Mouse (Mus musculus): ENCODE data around the gene Mrpl37.

The Mrpl37 gene

DNA sequence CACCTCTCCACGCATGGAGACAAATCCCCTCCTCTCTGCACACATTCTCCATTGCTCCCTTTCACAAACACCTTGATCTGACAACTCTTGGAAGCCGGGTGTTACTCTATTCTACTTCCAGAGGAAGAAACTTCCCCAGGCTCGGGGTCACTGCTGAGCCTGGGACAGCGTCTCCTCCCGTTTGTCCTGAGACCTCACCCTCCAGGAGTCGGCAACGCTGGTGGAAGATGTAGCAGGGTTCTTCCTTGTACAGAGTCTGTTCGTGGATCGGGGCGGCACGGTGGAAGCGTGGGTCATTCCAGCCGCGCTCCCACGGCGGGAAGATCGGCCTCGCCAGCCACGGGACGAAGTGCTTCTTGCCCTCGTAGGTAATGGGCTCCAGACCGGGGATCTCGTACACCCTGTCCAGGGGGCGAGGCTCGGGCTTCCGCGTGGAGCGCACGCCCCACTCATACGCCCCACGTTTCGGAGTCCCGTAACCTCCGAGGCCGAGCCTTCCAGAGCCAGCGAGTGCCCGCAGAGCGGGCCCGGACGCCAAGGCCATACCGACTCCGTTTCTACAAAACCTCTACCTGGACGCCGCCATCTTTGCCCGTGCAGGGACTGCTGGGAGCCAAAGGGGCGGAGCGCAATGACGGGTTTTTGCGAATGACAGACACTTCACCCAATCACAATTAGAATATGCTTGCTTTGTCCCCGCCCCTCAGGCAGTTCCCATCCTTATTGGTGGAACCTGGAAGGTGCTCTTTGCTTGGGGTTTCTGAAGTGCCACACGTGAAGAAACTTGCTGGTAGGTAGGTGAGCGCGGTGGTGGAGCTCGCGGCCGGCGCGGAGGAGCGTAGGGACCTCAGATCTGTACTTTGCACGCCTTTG is at the start of gene Mrpl37, which contains the start of gene Cyb5rl:
TSS of gene Mrpl37 (minus strand) at position 617 of the 873 bp plus-strand sequence.
TSS of gene Cyb5rl (plus strand) at position 737 of the 873 bp plus-strand sequence.
- in situ Hi-C loops (cut with MboI, MseI), result no loop called here

GRCm38 (mm10) chr4:107114278-107114677 is 47.6 kb upstream of the Mrpl37 start:
- in situ Hi-C loops (cut with MboI, MseI), result loop anchor here in 1 of 2 experiments (10.0 kb wide), 1 partner anchor 871 kb away; no protein-coding TSS in a partner anchor

- in situ Hi-C loops (cut with MboI, MseI), result loop anchor here in 1 of 2 experiments (5.0 kb wide), 1 partner anchor 1023 kb away; no protein-coding TSS in a partner anchor
These were observed 42.5 kb upstream of the Mrpl37 start for GRCm38 (mm10) chr4:107109181-107109580.

GRCm38 (mm10) chr4:107108291-107108731 is 41.6 kb upstream of the Mrpl37 start:
- in situ Hi-C loops (cut with MboI, MseI), result loop anchor here in 1 of 2 experiments (5.0 kb wide), 1 partner anchor 1024 kb away; no protein-coding TSS in a partner anchor

DNA sequence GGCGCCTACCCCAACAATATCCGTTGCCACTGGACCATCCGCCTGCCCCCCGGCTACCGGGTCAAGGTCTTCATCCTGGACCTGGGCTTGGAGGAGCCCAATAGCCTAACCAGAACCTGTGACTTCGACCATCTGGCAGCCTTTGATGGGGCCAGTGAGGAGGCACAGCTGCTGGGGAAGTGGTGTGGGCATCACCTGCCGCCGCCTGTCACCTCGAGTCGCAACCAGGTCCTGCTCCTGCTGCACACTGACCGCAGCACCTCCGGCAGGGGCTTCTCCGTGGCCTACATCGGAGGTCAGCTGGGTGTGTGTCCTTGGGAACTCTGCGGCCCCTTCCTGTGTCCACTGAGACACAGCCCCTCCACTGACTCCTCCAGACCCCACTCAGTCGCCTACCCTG is 40.1 kb upstream of the Mrpl37 start:
- in situ Hi-C loops (cut with MboI, MseI), result loop anchor here in 1 of 2 experiments (5.0 kb wide), 1 partner anchor 1026 kb away; no protein-coding TSS in a partner anchor

GRCm38 (mm10) chr4:107102220-107102619 is 35.6 kb upstream of the Mrpl37 start:
- in situ Hi-C loops (cut with MboI, MseI), result no loop called here

- in situ Hi-C loops (cut with MboI, MseI), result no loop called here
These were observed 32.3 kb upstream of the Mrpl37 start for GRCm38 (mm10) chr4:107098791-107099525.

DNA sequence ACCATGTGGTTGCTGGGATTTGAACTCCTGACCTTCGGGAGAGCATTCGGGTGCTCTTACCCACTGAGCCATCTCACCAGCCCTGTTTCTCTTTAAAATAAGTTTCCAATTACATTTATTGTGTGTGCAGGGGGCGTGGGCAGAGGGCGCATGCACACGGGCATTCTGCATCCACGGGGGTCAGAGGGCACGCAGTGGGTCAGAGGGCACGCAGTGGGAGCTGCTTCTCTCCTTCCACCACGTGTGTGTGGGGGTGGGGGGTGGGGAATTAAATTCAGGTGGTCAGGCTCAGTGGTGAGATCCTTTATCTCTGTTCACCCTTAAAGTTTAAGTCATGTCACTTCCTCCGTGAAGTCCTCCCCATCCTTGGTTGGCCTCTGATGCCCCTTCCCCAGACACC is 31.7 kb upstream of the Mrpl37 start:
- in situ Hi-C loops (cut with MboI, MseI), result no loop called here

- in situ Hi-C loops (cut with MboI, MseI), result no loop called here
These were observed 31.2 kb upstream of the Mrpl37 start for GRCm38 (mm10) chr4:107097871-107098270.

DNA sequence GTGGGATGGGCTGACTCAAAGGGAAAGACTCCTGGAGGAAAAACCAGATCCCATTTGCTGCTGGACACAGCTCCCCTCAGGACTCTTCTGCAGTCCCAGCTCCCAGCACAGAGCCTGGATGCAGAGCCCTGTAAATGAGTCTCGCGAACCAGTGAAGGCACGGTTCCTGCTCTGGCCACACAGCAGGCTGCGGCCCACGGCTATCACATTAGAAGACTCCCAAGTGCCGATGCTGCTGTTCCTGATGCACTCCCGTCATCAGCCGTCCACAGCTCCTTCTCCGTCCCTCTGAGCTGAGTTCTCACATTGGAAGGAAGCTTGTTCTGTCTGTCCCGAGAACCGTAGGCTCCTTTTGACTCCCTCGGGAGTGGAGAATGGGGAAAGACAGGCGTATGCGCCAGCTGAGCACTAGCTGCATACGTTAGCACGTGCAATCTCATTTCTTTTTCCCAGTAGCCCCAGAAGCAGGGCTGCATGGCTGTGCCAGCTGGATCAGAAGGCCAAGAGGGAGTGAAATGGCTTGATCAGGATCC is 30.2 kb upstream of the Mrpl37 start, which contains the start of gene Cdcp2:
TSS of gene Cdcp2 (plus strand) at position 51 of the 533 bp plus-strand sequence.
- in situ Hi-C loops (cut with MboI, MseI), result no loop called here

DNA sequence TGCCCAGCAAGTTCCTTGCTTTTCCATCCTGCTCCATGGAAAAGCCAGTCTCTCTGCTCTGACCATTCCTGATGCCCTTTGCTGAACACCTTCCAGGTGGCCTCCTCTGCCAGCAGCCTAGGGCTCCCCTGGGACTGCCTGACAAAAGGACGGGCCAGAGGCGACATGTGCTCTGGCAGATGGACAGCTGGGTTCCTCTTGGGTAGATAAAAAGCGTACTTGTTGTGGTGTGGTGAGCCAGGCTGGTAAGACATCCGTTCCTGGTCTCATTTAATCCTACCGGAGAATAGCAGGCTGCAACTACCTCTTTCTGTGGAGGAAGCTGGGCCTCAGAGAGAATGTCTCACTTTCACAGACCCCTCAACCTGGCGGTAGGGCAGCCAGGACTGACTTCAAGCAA is 29.4 kb upstream of the Mrpl37 start:
- in situ Hi-C loops (cut with MboI, MseI), result no loop called here

- in situ Hi-C loops (cut with MboI, MseI), result no loop called here
These were observed 28.0 kb upstream of the Mrpl37 start for GRCm38 (mm10) chr4:107094484-107095187.

GRCm38 (mm10) chr4:107091696-107092095 is 25.0 kb upstream of the Mrpl37 start:
- in situ Hi-C loops (cut with MboI, MseI), result no loop called here

- in situ Hi-C loops (cut with MboI, MseI), result no loop called here
These were observed 18.2 kb upstream of the Mrpl37 start for GRCm38 (mm10) chr4:107084858-107085257.

- in situ Hi-C loops (cut with MboI, MseI), result no loop called here
These were observed 17.7 kb upstream of the Mrpl37 start for GRCm38 (mm10) chr4:107084343-107084742.

GRCm38 (mm10) chr4:107083126-107083525 is 16.5 kb upstream of the Mrpl37 start:
- in situ Hi-C loops (cut with MboI, MseI), result no loop called here

- in situ Hi-C loops (cut with MboI, MseI), result no loop called here
These were observed 15.5 kb upstream of the Mrpl37 start for GRCm38 (mm10) chr4:107082185-107082584.

GRCm38 (mm10) chr4:107079716-107080115 is 13.0 kb upstream of the Mrpl37 start:
- in situ Hi-C loops (cut with MboI, MseI), result no loop called here

- in situ Hi-C loops (cut with MboI, MseI), result no loop called here
These were observed 12.2 kb upstream of the Mrpl37 start for GRCm38 (mm10) chr4:107078894-107079293.

DNA sequence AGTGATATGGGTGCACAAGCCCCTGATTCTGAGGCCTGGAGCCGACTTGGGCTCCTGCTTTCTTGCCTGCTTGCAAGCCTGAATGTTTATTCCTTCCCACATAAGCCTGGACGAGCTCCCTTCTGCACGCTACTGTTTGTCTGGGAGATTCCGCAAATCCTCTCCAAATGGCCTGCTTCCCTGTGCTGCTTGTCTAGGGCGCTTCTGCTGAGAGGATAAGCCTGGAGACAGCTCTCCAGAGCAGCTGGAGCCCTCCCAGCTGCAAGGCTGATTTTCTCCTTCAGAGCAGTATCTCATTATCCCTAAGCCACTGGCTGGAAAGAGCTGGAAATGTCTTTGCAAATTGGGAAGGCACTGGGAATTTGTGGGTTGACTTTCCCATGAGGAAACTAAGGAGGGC is 8.8 kb upstream of the Mrpl37 start:
- in situ Hi-C loops (cut with MboI, MseI), result no loop called here

DNA sequence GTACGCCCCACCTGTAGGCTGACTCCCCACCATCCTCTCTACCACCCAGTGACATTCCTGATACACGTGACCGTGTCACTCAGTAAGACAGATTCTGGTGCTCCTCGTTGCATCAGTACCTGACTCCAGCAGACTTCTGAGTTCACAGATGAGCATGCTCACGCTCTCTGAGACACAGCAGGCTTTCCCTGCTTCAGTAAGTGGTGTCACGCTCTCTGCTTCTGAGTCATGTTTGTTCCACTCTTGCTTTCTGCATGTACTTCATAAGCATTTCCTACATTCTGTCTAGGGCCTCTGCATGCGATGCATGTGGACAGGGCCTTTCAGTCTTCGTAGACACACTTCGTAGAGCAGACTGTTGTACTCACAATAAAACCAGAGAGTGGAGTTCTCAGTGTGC is 5.7 kb upstream of the Mrpl37 start:
- in situ Hi-C loops (cut with MboI, MseI), result no loop called here
